Mouse (Mus musculus): ENCODE results near the gene Minos1. TPM values are rescaled to one million over a fixed set of nuclear protein-coding genes. Genes with fewer than 3 reads are reported as not detected.
A peak's percentile ranks its signal among the peaks of the same experiment; 100 is the strongest.

Minos1 gene
- polyA plus RNA-seq, 2 experiments from 2014 or later, result 358 to 400 TPM

DNA sequence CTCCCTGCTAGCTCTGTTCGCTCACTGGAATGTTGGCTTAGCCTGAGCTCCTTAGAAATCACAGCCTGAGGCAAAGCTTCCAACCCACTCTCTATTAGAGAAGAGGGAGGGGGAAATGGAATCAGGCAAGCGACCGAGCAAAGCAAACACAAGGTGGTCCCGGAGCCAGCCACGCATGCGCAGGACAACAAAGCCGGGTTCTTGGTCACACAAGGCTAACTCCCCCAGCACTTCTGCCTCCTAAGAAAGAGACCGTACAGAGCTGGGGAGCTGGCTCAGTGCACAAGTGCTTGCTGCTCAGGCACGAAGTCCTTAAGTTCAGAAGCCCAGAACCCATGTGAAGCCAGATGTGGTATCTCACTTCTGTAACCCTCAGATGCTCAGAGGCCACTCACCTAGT is 12.1 kb upstream of the Minos1 start:
- ATAC-seq, result no peak

DNA sequence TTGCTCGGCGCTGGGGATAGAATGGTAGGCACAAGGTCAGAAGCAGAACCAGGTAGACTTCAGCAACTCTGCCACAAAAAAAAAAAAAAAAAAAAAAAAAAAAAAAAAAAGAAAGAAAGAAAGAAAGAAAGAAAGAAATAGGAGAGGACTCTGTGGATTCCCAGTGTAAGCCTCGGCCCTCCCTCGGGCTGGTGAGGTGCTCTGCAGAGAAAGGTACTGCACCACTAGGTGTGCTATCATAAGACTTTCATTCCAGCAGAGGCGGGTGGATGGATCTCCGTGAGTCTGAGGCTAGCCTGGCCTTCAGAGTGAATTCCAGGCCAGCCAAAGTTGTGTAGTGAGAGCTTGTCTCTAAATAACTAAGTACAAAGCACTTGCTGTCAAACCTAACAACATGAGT is 10.9 kb upstream of the Minos1 start:
- no peak for ATAC-seq

DNA sequence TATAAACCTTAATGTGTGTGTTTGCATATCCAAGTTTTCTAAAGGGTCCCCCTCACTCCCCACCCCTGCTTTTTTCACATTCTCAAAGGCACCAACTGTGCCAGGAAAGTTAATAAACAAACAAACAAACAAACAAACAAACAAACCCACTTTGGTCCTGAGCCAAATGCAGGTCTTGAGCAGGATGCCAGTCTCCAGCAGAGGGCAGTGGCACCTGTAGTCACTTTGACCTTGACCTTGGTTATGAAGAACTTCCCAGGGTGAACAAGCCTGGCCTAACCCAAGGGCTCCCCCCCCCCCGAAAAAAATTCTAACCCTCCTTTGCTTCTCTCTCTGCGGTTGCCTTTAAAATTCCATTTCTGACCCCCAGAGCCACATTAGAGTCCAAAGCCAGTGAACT is 9.4 kb upstream of the Minos1 start:
- no peak for ATAC-seq

DNA sequence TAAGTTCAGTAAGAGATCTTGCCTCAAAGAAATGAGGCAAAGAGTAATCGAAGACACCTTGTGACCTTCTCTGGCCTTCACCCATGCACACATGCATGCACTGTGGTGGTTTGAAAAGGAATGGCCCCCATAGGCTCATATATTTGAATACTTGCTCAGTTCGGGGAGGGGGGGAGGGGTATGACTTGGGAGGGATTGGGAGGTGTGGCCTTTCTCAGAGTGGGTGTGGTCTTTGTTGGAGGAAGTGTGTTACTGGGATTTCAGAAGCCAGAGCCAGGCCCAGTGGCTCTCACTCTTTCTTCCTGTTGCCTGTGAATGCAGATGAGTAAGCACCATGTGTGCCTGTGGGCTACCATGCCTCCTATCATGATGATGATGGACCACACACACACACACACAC is 5.1 kb upstream of the Minos1 start:
- no peak for ATAC-seq

DNA sequence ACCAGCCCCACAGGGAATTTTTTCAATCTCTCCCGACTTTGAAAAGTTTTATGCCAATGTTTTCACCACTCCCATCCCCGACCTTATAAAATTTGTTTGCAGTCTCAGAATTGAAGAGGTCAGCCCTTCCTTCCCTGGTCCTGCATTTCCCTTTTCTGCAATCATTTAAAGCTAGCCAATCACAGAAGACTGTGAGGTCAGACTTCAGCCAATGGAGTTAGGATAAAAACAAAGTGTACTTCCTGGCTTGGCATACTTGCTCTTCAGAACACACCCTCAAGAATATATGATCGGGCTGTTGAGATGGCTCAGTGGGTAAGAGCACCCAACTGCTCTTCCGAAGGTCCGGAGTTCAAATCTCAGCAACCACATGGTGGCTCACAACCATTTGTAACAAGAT is 2.2 kb upstream of the Minos1 start:
- ATAC-seq, result no peak

DNA sequence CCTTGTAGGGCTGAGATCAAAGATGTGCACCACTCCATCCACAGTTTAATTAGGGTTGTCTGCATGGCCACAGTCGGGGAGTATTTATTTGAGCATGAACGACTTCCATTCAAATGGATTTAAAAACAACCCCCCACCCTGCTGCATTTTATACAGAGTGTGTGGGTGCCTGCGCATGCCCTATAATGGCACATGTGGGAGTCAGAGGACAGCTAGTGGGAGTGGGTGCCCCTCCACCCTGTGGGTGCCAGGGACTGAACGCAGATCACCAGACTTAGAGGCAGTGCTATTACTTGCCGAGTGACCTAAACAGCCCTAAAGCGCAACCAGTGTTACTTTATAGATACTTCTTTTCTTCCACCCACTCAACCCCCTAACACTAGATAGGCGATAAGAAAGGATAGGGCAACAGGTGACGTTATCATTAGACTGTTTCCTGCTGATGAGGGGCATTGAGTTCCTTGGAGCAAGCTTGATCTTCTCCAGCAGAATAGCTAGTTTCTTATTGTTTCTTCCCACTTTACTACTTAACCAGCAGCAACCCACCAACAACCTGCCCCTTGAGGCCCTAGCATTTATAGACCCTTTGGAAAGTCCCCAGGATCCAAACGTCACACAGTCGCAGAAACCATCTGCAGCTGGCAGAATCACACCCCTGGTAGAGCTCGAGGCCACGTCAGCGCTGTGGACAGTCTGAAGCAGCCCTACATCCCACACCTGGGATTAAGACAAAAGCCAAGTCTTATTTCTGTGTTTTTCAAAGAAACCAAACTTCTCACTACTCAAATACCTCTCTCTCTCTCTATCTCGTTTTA is 1.2 kb upstream of the Minos1 start:
- no peak for ATAC-seq

DNA sequence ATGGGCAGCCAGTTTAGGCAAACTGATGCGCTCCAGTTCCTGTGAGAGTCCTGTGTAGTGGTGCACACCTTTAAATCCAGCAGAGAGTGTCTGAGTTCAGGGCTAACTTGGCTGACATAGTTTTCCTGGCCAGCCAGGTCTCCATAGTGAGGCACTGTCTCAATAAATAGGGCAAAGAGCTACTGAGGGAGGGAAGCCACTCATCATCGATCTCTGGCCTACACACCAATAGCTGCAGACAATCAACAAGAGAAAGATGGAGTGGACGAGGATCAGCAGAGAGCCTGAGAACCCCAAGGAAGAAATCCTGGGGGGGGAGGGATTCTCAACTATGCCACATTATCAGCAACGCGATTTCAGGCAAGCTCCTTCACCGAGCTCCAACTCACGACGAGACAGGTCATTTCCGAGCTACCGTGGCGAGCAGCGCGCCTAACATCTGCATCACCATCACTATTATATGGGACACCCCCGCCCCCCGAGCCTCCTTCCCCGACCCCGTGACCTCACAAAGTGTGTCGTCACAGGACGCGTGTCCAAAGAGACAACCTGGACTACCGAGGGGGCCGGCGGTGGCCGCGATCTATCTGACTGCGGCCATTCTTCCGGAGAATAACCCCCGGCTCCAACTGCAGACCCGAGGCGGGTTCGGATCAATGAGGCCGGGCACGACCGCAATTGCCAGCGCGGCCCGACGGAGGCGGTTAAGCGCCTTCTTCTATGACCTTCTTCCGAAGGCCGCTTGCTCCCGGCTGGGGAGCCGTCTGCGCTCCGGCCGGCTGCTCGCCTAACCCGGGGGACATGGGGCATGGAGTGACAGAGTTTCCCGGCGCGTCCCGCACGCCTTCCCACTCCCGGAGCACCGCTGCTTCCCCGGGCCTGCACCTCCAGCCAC is 860 bp downstream of the Minos1 start:
- peak; percentile 5 for ATAC-seq

DNA sequence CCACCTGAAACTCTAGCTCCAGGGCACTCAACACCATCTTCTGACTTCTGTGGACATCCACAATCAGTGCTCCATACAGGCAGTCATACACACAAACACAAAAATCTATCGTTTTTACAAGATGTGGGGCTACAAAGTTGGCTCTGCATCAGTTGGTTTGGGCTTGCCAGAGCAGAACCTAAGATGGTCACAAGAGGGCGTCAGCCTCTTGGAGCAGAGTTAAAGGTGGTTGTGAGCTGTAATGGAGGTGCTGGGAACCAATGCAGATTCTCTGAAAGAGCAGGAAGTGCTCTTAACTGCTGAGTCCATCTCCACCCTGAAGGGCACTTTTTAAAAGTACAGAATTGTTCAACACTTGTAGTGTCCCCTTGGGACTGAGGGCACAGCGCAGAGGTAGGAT is 4.4 kb downstream of the Minos1 start:
- ATAC-seq, result no peak

DNA sequence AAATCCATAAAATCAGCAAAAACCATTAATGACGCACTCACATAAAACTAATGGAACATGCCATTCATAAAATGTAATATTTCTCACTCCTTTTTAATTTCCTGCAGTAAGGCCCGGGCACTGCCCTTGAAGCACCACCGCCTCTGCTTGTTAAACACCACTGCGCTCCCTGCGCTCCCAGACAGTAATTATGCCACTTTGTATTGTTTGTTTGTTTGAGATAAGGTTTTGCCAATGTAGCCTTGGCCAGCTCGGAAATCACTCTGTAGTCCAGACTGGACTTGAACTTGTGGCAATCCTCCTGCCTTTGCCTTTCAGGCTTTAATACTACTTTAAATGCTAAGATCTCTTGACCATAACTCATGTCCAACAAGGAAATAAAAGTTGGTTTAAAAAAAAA is 6.0 kb downstream of the Minos1 start:
- ATAC-seq, result no peak

DNA sequence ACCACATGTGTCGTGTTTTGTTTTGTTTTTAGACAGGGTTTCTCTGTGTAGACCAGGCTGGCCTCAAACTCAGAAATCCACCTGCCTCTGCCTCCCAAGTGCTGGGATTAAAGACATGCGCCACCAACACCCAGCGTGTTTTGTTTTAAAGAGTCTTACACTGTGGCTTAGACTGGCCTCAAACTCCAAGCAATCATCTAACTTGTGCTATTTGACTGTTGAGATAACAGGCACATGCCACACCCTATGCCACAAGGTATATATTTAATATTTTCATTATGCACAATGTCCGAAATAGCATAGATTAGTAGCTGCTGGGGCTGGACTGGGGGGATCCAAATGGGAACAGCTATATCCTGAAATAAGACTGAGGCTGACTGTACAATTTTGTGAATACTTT is 8.4 kb downstream of the Minos1 start:
- no peak for ATAC-seq

DNA sequence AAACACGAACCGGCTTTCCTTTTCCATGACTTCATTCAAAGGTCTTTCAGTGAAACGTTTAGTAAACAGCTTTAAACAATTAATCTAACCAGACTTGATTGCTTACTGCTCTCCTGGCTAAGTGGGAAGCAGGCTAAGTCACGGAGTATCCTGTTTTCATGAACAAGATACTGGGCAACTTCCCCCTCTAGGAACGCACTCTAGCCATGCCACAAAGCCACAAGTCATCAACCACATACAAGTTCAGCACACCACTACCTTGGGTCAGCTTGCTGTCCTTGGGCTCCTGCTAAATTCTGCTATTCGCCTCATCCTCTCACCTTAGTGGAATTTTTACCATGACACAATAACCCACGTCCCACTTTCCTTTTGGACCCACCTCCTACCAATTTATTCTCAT is 9.9 kb downstream of the Minos1 start:
- ATAC-seq, result no peak

DNA sequence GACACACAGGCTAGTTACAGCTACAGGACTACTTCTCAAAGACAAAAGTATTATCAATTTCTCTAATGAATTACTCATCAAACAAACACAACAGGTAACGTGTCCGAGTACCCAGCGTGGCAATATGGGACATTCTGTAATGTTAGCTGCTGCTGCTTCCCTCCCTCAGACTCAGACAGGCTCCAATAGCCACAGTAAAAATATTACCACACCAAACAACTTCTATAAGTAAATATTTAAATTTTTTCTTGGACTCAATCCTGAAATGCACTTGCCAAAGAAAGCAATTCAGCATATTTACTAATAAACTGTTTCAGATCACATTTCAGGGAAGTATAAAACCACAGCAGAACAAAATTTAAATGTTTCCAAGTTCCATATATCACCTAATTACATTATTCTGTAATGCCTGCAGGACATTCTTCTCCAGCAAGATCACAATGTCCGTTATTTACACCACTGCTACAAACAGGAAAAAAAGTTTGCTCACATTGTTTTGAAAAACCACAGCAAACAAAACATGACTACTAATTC is 10.6 kb downstream of the Minos1 start:
- no peak for ATAC-seq

DNA sequence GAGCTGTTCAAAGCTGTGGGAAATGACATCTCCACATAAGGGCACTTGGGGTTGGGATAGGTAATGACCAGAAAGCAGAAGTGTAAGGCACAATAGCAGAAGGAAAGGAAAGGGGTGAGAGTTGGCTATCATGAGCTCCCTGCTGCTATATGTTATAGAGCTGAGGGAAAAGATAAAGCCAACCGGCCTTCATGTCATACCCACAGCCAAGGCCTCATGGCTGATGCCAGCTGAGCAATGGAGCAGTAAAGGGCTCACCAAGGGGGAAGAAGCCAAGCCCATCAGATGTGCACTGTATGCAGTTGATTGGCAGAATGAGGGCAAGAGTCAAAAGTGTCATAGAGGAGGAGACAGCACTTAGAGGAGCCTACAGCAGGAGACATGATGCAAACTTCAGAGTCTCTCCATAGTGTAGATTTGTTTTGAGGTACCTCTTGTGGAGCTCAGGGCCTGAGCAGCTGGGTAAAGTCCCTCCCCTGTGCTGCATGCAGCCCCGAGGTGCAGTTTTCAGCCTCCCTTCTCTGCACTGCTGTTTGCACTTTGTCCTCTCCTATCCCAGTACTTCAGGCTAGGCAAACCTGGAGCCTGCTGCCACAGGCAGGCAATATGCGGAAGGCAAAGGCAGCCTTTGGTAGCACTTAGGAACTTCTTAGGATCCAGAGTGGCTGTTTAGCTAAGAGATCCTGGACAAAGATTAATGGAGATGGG is 14.4 kb downstream of the Minos1 start:
- ATAC-seq, result no peak

DNA sequence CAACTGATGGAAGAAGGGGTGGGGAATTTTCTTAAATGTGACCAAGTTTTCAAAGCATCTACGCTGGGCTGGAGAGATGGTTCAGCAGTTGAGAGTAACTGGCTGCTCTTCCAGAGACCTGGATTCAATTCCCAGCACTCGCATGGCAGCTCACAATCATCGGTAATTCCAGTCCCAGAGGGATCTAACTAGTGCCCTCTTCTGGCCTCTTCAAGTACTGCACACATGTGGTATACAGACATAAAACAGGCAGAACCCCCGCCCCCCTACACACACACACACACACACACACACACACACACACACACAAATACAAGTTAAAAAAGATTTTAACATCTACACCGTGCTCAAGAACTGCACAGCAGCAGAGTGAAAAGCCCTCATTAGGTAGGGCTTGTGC is 15.2 kb downstream of the Minos1 start:
- ATAC-seq, result no peak

DNA sequence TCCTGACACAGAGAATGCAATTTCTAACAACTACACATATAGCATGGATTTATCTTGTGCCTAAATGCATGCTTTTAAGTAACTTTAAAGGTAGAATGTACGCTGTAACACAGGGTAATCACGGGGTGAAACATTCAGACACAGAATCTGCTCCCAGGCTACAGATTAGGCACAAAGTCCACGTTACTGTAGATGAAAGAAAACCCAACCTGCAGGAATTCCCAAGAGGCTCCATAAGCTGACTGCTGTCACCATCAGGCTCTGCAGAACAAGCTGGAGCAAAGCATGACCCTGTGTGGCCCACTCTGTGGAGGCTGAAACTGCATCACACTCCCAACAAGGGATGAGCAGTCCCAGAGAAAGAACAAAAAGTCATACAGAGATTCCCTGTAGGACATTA is 18.4 kb downstream of the Minos1 start:
- ATAC-seq, result no peak

DNA sequence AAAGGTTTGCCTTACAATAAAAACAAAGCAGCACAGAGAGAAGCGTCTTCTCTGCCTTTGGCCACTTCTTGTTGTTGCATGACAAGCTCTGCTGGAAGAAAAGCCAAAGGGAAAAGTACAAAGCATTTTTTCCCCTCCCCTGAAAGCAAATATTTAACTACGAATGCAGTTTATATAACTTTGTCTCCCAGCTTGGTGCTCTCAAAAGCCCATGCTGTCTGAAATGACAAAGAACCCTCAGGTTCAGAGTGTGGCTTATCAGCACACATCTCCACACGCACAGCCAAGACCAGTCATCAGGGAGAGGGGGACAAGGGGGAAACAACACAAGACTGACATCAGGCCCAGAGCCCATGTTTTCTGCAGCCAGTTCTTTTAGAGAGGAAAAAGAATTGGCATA is 19.5 kb downstream of the Minos1 start:
- ATAC-seq, result no peak

DNA sequence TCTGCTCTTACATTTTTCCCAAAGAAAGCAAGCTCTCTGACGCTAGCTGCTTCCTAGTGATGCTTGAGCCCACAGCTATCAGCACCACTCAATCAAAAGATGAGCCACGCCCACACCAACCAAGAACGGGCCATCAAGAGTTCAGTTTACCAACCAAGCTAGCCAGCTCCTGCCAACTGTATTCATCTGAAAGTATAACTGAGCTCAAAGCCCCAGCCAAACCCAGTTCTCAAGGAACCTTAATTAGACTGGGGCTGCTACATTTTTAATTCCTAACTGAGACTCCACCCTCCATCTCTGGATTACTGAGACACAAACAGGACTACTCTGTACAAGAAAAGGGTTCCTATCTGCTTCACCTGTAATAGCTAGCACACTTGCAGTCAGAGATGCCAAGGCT is 20.1 kb downstream of the Minos1 start:
- no peak for ATAC-seq

DNA sequence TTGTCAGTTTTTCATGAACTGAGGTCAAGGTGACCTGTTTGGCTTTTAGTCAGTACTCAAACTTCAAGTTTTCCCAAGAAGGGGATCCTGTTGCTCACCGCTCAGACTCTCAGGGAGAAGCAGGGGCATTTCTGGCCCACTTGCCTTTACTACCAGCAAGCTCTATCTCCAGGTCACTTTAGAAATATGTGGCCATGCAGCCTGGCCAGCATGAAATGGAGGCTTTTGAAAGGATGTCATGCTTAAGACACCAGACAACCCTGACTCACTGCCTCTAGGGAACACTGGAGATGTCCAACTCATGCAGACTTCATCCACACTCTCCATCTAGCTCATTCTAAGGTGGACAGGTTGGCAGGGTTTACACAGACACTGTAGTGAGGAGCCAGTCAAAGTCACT is 25.5 kb downstream of the Minos1 start:
- ATAC-seq, result no peak

DNA sequence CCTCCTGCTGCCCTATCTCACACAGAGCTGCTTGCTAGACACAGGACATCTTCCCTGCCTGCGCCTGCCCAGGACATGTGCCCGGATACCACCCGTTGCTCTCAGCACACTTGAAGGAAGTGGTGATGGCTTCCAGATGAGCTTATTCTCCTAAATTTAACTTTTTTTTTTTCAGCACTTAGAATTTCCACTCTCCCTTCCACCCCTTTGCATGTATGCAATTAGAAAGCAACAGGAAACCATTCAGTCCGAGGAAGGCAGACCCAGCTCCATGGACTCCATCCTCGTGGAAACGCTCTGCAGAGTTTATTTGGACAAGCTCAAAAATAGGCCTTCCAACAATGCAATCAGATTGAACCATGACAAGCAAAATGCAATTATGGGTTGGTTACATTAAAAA is 29.4 kb downstream of the Minos1 start:
- no peak for ATAC-seq

DNA sequence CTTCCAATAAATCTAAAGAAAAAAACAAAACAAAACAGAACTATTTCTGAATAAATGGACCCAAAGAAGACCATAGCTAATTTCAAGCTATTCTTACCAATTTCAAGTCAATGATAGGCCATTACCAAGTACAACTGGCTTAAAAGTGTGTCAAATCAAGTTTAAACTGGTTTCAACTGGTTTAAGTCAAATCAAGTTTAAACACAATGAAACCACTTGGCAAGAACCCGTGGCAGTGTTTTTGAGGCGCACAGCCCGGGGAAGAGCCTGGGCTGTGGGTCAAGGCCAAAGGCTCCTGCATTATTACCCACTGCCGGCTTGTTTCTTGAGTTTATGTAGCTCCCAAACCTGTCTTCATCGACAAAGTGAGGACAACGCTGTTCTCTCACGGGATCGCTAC is 30.6 kb downstream of the Minos1 start:
- no peak for ATAC-seq

DNA sequence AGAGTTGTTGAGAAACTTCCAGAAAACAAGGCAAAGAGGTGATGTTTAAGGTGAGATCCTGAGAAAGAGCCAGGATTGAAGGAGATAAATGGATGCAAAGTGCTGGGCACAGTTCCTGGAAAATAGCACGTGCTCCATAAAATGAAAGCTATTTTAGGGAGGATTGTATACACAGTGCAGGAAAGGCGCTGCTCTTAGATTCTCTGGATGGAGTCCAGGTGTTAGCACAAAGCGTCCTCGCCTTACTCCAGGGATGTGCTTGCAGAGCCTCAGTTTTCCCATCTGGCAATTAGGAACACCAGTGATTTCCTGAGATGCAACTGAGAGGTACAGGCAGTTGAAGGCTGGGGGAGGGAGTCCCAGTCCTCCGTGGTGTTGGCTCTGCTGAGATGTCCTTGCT is 34.7 kb downstream of the Minos1 start:
- no peak for ATAC-seq

DNA sequence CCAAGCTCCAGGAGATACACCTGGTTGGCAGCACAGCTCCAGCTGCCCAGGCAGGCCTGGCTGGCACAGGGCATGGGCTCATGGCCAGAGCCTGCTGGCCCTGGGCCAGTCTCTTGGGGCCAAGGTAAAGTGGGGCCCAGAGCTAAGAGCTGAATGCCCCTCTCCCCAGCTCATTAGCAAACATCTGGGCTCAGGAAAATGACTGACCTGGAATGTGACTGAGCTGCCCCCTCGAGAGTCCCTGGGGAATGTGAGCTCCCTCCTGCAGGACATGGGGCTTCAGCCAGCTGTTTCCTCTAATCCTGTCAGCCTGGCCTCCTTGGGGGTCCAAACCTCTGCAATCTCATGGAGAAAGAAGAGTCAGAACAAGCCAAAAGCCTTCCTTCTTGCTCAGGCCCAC is 35.5 kb downstream of the Minos1 start:
- no peak for ATAC-seq

DNA sequence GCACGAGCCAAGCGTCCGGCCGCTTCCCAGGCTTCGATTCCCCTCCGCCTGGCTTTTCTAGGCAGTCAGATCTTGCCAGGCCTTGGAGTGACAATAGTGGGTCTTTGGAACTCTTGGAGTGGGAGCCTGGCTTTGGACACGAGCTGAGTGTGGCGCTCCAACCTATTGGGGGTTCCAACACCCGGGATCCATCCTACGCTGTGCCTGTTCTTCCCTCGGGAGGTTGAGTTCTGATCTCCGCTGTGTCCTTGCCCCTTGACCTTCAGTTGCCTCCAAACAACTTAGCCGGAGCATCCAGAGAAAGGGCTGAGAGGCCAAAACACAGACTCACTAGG is 37.8 kb downstream of the Minos1 start:
- no peak for ATAC-seq
